Mouse (Mus musculus): ENCODE results near the gene Acyp1.
A peak's percentile ranks its signal among the peaks of the same experiment; 100 is the strongest.

Gene Acyp1

GRCm38 (mm10) chr12:85287809-85288485, at the start of gene Acyp1:
Gene Acyp1, minus strand, starts transcription at chr12:85288438.
- DNase-seq (ENCODE audit: low read depth): no peak

- DNase-seq (ENCODE audit: low read depth): peak; percentile 58
These were observed 49.5 kb upstream of the Acyp1 start for GRCm38 (mm10) chr12:85337567-85338311.

DNA sequence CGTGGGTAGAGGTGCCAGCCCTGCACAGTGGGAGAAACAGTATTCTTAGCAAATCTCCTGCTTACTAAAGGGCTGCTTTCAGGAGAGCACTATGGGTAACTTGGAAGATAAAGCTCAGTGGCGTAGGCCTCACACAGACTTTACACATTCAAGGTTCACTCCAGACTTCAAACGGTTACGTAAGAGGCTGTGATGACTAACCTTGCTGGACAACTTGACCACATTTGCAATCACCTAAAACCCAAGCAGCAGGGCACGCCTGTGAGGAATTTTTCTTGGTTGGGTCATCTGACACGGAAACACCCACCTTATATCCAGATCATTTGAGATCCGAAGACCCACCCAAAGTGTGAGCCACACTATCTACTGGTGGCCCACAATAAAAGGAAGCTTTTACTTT, 41.9 kb upstream of the Acyp1 start:
- DNase-seq (ENCODE audit: low read depth): no peak

DNA sequence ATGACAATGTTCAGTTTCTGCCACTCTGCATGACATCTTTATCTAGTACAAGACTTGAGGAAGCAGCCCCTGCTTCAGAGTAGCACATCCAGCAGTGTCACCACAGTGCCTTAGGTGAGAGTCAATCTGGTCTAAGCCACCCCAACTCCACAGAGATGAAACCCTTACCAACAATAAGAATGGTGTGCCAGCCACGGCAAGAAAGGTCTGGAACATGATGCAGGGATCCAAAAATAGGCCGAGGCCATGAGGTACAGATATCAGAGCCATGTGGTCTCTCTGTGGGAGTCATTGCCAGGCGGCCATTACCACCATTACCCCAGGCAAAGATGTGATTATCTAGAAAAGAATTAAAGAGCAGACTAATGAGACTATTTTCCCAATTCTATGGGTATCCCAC, 20.4 kb upstream of the Acyp1 start:
- DNase-seq (ENCODE audit: low read depth): no peak

- peak; percentile 80 for DNase-seq (ENCODE audit: low read depth)
These were observed 17.1 kb upstream of the Acyp1 start for GRCm38 (mm10) chr12:85305247-85305892.

DNA sequence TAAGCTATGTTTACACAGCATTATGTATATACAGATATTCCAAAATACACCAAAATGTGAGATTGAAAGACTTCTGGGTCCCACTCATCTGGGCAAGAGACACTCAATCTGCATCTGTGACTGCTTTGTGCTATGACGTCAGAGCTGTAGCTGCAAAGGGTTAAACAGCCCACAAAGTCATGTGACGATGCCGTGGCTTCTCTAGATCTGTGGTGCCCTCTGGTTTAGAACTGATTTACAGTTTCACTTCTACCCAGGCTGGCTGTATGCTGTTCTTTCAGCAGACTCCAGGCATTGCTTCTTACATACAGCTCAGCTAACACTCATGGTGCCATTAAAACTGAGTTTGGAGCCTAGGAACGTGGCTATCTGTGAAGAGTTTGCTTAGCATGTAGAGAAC, 16.5 kb upstream of the Acyp1 start:
- DNase-seq (ENCODE audit: low read depth): no peak

DNA sequence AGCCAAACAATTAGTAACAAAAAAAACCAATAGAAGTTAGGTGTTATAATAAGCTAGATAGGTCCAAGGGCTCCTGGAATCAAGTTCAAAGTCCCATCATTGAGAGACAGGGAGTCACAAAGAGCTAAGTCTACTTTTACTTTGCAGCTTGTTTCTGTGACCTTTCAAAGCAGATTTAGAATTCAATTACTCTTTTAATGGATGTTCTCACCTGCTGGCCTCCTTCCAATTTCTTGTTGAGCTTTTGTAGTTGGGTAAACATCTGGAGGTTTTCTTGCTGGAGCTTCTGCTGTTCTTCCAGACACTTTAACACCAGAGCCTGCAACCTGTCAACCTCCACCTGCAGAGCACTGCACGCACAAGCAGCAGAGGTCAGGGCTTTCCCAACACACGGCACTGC, 15.0 kb upstream of the Acyp1 start:
- no peak for DNase-seq (ENCODE audit: low read depth)

GRCm38 (mm10) chr12:85298835-85299180, 10.6 kb upstream of the Acyp1 start:
- no peak for DNase-seq (ENCODE audit: low read depth)

GRCm38 (mm10) chr12:85298127-85298834, 10.0 kb upstream of the Acyp1 start:
- no peak for DNase-seq (ENCODE audit: low read depth)

DNA sequence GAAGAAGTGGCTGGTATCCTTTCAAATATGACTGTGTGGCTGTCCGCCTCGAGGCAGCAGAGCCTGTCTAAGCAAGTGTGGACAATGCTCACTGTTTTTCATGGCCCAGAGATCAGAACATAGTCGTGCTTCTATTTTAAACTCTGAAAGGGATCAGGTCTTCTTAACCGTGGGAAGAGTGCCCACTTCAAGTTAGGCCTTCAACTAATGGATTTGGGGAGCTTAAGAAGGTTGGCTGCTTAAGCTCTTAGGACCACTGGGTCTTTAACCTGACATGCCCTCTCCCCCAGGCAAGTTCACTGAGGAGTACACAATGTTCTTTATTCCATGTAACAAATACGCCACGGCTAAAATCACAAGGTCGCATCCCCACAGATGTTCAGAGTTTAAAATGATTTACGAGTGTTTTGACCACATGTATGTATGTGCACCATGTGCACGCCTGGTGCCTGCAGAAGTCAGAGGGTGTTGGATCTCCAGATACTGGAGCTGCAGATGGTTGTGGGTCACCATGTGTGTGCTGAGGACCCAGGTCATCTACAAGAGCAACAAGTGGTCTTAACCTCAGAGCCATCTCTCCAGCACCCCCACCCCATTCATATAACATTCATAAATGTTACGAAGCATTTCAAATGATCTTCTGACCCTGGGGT, 9.2 kb upstream of the Acyp1 start:
- no peak for DNase-seq (ENCODE audit: low read depth)

GRCm38 (mm10) chr12:85296915-85297314, 8.7 kb upstream of the Acyp1 start:
- DNase-seq (ENCODE audit: low read depth): no peak

DNA sequence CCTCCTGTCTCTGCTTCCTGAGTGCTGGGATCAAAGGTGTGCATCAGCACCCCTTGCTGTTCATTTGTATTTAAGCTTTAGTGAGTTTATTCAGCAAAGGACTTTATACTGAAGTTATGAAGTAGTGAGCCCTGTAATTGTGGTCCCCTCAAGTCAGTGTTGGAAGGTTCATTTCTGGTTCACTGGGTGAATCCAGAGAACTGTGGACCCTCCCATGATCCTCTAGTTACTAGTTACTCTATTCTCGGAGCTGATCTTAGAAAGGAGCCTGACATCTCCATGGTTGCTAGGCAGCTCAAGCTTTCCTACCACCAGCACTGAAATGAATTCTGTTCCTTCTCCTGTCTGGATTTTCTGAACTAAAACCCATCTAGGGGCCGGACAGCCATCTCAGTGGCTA, 7.3 kb upstream of the Acyp1 start:
- no peak for DNase-seq (ENCODE audit: low read depth)

DNA sequence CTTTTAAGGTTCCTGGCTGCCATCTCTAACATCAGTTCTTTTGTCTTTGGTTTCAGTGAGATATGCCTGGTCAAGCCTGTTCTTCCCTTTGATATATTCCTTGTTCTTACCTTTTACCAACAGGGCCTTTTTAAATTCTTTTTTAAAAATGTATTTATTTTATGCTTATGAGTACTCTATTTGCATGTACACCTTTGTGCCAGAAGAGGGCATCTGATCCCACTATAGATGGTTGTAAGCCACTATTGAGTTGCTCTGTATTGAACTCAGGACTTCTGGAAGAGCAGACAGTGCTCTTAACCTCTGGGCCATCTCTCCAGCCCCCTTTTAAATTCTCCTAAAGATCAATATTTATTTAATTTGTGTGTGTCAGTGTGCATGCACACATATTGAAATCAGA, 4.7 kb upstream of the Acyp1 start:
- DNase-seq (ENCODE audit: low read depth): no peak

DNA sequence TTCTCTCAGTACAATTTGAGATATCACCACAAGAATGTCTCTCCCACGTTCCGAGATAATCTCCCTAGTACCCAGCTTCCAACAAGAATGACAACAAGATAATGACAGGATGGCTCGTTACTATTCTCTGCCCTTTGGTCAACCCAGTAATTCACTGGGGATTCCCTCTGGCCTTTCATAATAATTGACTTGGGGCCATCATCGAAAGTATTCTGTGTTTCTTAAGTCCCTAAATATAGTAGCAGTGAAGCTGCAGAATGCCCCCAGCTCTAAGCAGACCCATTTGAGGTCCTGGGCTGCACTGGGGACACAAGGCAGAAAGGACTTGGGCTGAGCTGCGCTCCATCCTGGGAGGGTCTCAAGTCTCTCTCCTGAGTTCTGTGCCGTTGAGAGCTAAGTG, 4.0 kb upstream of the Acyp1 start:
- DNase-seq (ENCODE audit: low read depth): no peak

GRCm38 (mm10) chr12:85291541-85291940, 3.3 kb upstream of the Acyp1 start:
- DNase-seq (ENCODE audit: low read depth): no peak

- no peak for DNase-seq (ENCODE audit: low read depth)
These were observed 2.4 kb upstream of the Acyp1 start for GRCm38 (mm10) chr12:85290633-85291032.

- DNase-seq (ENCODE audit: low read depth): no peak
These were observed 1.1 kb upstream of the Acyp1 start for GRCm38 (mm10) chr12:85289157-85290000.

- peak; percentile 72 for DNase-seq (ENCODE audit: low read depth)
These were observed 383 bp upstream of the Acyp1 start, which contains the start of gene Zc2hc1c for GRCm38 (mm10) chr12:85288486-85289156. Gene Zc2hc1c, plus strand, starts transcription at chr12:85288591.

DNA sequence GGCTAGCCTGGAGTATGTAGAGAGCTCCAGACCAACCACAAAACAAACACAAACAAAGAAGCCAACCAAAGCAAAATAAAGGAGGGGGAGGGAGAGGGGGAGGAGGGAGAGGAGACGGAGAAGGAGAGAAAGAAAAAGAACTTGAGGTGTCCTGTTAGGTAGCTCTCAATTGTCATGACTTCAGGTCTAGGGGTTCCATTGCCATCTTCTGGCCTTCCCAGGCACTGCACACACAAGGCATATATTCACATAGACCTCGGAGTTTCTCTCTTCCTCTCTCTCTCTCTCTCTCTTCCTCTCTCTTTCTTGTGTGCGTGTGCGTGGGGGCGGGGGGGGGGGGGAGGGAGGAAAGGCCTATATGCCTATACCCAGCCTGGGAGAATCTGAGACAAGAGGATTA, 1.3 kb downstream of the Acyp1 start:
- peak; percentile 62 for DNase-seq (ENCODE audit: low read depth)

DNA sequence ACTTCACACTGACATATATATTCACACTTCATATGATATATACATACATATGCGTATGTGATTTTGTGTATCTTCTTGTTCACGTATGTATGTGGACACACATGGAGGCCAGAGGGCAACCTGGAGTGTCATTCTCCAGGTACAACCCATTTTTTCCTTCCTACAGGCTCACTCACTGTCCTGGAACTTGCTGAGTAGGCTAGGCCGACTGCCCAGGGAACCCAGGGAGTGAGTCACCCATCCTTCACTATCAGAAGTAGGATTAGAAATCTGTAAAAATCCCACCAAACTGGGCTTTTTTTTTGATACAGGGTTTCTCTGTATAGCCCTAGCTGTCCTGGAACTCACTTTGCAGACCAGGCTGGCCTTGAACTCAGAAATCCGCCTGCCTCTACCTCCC, 3.2 kb downstream of the Acyp1 start:
- DNase-seq (ENCODE audit: low read depth): no peak

DNA sequence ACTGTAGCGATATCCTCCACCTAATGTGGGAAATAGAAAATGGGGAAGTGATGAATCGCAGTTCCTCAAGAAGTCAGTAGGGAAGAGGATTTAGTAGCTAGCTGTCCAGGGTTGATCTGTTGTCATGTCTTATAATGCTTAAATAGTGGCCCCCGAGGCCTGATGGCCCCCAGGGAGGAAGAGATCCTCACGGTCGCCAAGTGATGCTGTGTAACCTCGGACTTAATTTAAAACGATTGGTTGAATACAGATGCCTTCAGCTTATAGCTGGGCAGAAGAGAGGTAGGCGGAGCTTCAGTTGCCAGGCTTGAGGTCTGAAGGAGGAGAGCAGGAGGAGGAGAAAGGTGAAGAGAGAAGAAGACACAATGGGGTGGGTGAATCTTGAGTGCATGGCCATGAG, 3.9 kb downstream of the Acyp1 start:
- DNase-seq (ENCODE audit: low read depth): no peak
